Mouse (Mus musculus) intestine, embryonic 16.5 days (tissue): ENCODE measurements around the gene Slc25a16. TPM values are rescaled to one million over a fixed set of nuclear protein-coding genes. Genes with fewer than 3 reads are reported as not detected.

ENCODE experiments used
- ATAC-seq: fragments of 200-750 bp; cut with Nextera tagmentation; 2 replicates; pipeline ENCODE4 v1.8.0; 2017; ENCODE audit warnings: moderate TSS enrichment, moderate library complexity
- H3K27ac ChIP-seq: fragments of 300-500 bp; sonication (generic); 2 replicates; pipeline ENCODE4 v1.5.1; 2014; ENCODE audit warnings: mild to moderate bottlenecking, low read length
- H3K27me3 ChIP-seq: fragments of 300-500 bp; sonication (generic); replicated peaks from 2 replicates; pipeline ENCODE4 v1.6.1; 2014; ENCODE audit warnings: low read length, control low read depth, mixed read lengths; ENCODE audit not compliant: control insufficient read depth, insufficient read depth
- H3K36me3 ChIP-seq: fragments of 300-500 bp; sonication (generic); 2 replicates; pipeline ENCODE4 v1.6.1; 2014; ENCODE audit warnings: low read length, control low read depth; ENCODE audit not compliant: control insufficient read depth, insufficient read depth
- H3K4me1 ChIP-seq: fragments of 300-500 bp; sonication (generic); 2 replicates; pipeline ENCODE4 v1.6.1; 2014; ENCODE audit warnings: low read length, control low read depth, mixed read lengths; ENCODE audit not compliant: control insufficient read depth, insufficient read depth
- H3K4me2 ChIP-seq: fragments of 300-500 bp; sonication (generic); 2 replicates; pipeline ENCODE4 v1.6.1; 2014; ENCODE audit warnings: low read depth, low read length, control low read depth
- H3K4me3 ChIP-seq: fragments of 300-500 bp; sonication (generic); 2 replicates; pipeline ENCODE4 v1.5.1; 2014; ENCODE audit warnings: mild to moderate bottlenecking, low read length
- H3K9ac ChIP-seq: fragments of 300-500 bp; sonication (generic); 2 replicates; pipeline ENCODE4 v1.6.1; 2014; ENCODE audit warnings: low read depth, low read length
- H3K9me3 ChIP-seq: fragments of 300-500 bp; sonication (generic); 2 replicates; pipeline ENCODE4 v1.6.1; 2016; ENCODE audit warnings: low read length, control low read depth; ENCODE audit not compliant: control insufficient read depth
- WGBS: fragments of 180-500 bp; shearing (Covaris S2); extraction: QIAGEN DNeasy Blood & Tissue Kit; methylation state at CpG from one replicate; pipeline ENCODE4 v1.1.7; 2014; 5-methylcytosine and 5-hydroxymethylcytosine counted together
- polyA plus RNA-seq: library from polyadenylated mRNA; unstranded; fragments of >200 nt; fragmentation: Nextera tagmentation; extraction: Ambion mirVana; gene quantifications from 2 replicates; pipeline ENCODE4 v1.2.1, GENCODE M21; 2015

Slc25a16 gene
- polyA plus RNA-seq, 1 experiment from 2014 or later, result 13.2 TPM

GRCm38 (mm10) chr10:62932381-62932780, 11.9 kb downstream of the Slc25a16 start:
- no peaks in the 10 kb centered on the region for H3K9me3 ChIP-seq
- no peak overlapping the region for H3K9ac ChIP-seq
- WGBS, result 95% methylated on average over 1 of the region's 1 CpGs
- H3K4me2 ChIP-seq, result no peak overlapping the region
- H3K4me3 ChIP-seq, result no peak overlapping the region
- H3K27ac ChIP-seq, result no peak overlapping the region
- 0 out of 2 replicates have a peak, but pooled peaks cover 4% of the 10 kb centered on the region for H3K36me3 ChIP-seq
- no peak for ATAC-seq
- no peaks in the 10 kb centered on the region for H3K27me3 ChIP-seq
- H3K4me1 ChIP-seq, result no peaks in the 10 kb centered on the region

DNA sequence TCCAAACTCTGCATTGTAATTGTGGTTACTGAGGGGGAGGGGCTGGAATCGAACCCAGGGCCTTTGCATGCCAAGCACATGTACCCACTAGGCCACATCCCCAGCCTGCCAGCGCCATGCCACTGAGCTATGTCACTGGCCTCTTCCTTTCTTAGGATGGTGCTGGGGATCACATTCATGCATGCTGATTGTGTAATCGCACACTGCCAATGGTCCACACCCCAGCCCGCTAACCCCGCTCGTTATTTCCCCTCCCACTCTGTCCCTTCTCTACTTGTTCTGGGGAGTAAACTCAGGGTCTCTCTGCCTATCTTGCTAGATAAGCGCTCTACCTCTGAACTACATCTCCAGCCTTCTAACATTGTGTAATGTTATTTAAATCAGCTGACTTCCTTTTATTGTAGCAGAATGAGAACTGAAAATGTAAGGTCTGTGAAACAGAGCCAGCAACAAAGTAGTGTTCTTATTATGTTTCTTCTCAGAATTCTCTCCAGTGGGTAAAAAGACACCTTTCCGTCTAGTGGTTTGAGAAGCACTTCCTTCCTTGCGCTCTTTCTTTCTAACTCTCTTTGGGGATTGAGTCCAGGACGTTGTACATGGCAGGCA, 24.6 kb downstream of the Slc25a16 start:
- Histone ChIP-seq H3K4me3 (no peak overlapping the region), H3K9me3 (no peaks in the 10 kb centered on the region), H3K27ac (0 out of 2 replicates have a peak overlapping the region, but pooled peaks have one; percentile 20), H3K27me3 (no peaks in the 10 kb centered on the region), H3K4me1 (no peaks in the 10 kb centered on the region), H3K36me3 (no peaks in the 10 kb centered on the region), H3K9ac (no peak overlapping the region), H3K4me2 (no peak overlapping the region)
- no peak; the same call in 1 of the 2 replicates for ATAC-seq
- 76% methylated on average over 10 of the region's 10 CpGs for WGBS

DNA sequence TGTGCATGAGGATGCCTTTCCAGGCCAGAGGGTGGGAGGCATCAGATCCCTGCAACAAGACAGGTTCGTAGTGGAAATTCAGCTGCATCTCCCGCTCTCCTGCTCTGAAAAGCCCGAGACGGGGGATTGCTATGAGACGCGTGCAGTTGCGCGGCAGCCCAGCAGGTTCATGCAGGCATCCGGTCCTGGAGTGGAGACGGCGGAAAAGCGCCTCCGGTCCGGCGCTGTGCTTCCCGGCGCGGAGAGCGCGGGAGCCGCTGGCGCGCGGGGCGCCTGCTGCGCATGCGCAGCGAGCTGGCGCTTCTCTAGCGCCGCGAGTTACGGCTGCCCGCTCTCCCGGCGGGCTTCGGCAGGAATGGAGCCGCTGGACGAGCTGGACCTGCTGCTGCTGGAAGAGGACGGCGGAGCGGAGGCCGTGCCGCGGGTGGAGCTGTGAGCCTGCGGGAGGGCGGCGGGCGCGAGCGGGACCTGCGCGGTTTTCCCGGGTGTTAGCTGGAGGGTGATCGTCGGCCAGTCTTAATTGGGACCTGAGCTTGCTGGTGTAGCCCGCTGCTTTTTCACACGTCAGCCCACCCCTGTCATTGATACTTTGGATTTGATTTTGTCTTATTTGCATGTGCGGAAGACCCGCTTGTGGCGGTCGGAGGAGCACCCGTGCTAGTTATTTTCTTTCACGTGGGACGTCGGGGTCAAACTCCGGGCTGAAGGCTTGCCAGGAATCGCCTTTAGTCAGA, 26.5 kb downstream of the Slc25a16 start, which contains the start of gene Dna2:
Gene Dna2 (plus strand): TSS at position 289 of the 734 bp plus-strand sequence.
- H3K9ac ChIP-seq, result peak within 1 kb of the TSS; percentile 82
- no peaks in the 10 kb centered on the region for H3K4me1 ChIP-seq
- H3K4me3 ChIP-seq, result peak within 1 kb of the TSS; percentile 76
- WGBS, result under 1% methylated on average over 68 of the region's 68 CpGs
- no peaks in the 10 kb centered on the region for H3K9me3 ChIP-seq
- peak within 1 kb of the TSS; percentile 85 for H3K4me2 ChIP-seq
- peak within 1 kb of the TSS; percentile 87 for H3K27ac ChIP-seq
- H3K27me3 ChIP-seq, result no peaks in the 10 kb centered on the region
- peak; percentile 91 for ATAC-seq
- H3K36me3 ChIP-seq, result peaks cover 4% of the 10 kb centered on the region; the same call in 1 of the 2 replicates

GRCm38 (mm10) chr10:62948551-62948950, 28.1 kb downstream of the Slc25a16 start:
- Histone ChIP-seq H3K36me3 (peaks cover 8% of the 10 kb centered on the region; the same call in 1 of the 2 replicates), H3K4me2 (no peak overlapping the region), H3K27me3 (no peaks in the 10 kb centered on the region), H3K4me3 (no peak overlapping the region), H3K27ac (no peak overlapping the region), H3K9me3 (no peaks in the 10 kb centered on the region), H3K4me1 (no peaks in the 10 kb centered on the region), H3K9ac (no peak overlapping the region)
- ATAC-seq, result no peak
- 94% methylated on average over 7 of the region's 7 CpGs for WGBS

DNA sequence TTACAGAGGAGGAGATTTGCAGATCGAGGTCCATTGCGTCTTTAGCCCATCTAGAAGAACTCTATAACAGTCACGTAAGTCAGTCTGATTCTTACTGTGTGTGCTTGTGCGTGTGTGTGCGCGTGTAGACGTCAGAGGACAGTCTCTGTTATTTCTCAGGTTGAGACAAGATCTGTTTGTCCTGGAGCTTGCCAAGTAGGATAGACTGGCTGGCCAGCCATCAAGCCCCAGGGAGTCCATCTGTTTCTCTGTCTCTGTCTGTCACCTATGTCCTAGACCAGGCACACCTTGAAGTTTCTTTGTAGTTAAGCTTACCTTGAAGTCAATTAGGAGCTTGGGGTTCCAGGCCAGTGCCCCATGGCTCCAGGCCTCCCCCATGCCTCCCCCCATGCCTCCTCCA, 43.5 kb downstream of the Slc25a16 start:
- Histone ChIP-seq H3K9me3 (no peaks in the 10 kb centered on the region), H3K4me2 (no peak overlapping the region), H3K27ac (no peak overlapping the region), H3K4me3 (no peak overlapping the region), H3K36me3 (peaks cover 33% of the 10 kb centered on the region), H3K27me3 (no peaks in the 10 kb centered on the region), H3K4me1 (no peaks in the 10 kb centered on the region), H3K9ac (no peak overlapping the region)
- no peak for ATAC-seq
- WGBS, result 91% methylated on average over 7 of the region's 7 CpGs

- Histone ChIP-seq H3K4me3 (no peak overlapping the region), H3K9ac (no peak overlapping the region), H3K27ac (no peak overlapping the region), H3K27me3 (no peaks in the 10 kb centered on the region), H3K36me3 (peaks cover 27% of the 10 kb centered on the region), H3K9me3 (no peaks in the 10 kb centered on the region), H3K4me2 (no peak overlapping the region), H3K4me1 (no peaks in the 10 kb centered on the region)
- 92% methylated on average over 11 of the region's 11 CpGs for WGBS
- no peak for ATAC-seq
These were observed 45.4 kb downstream of the Slc25a16 start for GRCm38 (mm10) chr10:62965796-62966195.

- H3K27me3 ChIP-seq, result no peaks in the 10 kb centered on the region
- 94% methylated on average over 15 of the region's 15 CpGs for WGBS
- no peak overlapping the region for H3K4me2 ChIP-seq
- no peak overlapping the region for H3K4me3 ChIP-seq
- no peak overlapping the region for H3K27ac ChIP-seq
- no peak for ATAC-seq
- no peak overlapping the region for H3K9ac ChIP-seq
- no peaks in the 10 kb centered on the region for H3K9me3 ChIP-seq
- peaks cover 24% of the 10 kb centered on the region for H3K36me3 ChIP-seq
- H3K4me1 ChIP-seq, result no peaks in the 10 kb centered on the region
These were observed 45.9 kb downstream of the Slc25a16 start for GRCm38 (mm10) chr10:62966291-62966690.

DNA sequence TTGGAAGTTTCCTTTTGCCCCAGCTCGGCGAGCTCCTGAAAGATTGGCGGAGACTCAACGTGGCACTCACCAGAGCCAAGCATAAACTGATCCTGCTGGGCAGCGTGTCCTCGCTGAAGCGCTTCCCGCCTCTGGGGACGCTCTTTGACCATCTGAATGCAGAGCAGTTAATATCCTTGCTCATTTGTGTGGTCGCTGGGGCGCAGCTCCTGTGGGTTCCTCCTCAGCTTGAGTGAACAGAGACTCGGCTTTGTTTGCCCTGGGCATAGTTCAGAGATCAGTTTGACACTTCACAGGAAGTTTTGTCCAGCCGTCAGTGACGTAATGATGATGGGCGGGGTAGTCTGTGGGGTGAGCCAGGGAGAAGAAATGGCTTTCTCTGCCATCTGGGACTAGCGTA, 51.4 kb downstream of the Slc25a16 start:
- no peaks in the 10 kb centered on the region for H3K27me3 ChIP-seq

GRCm38 (mm10) chr10:62979667-62980038, 59.2 kb downstream of the Slc25a16 start:
- Histone ChIP-seq H3K36me3 (no peaks in the 10 kb centered on the region), H3K27me3 (no peaks in the 10 kb centered on the region), H3K9me3 (no peaks in the 10 kb centered on the region), H3K9ac (peak overlapping the region; percentile 91), H3K4me1 (peaks cover 4% of the 10 kb centered on the region; the same call in 1 of the 2 replicates), H3K27ac (no peak overlapping the region), H3K4me2 (peak overlapping the region; percentile 70), H3K4me3 (peak overlapping the region; percentile 96)
- 0 out of 2 replicates have a peak, but pooled peaks have one; percentile 3 for ATAC-seq
- 12% methylated on average over 10 of the region's 10 CpGs for WGBS

More for the DNA sequence above, 51.4 kb downstream of the Slc25a16 start:
- H3K4me1 ChIP-seq, result peaks cover 2% of the 10 kb centered on the region; the same call in 1 of the 2 replicates
- no peak overlapping the region for H3K27ac ChIP-seq
- H3K36me3 ChIP-seq, result peaks cover 5% of the 10 kb centered on the region; the same call in 1 of the 2 replicates
- H3K9me3 ChIP-seq, result no peaks in the 10 kb centered on the region
- no peak overlapping the region for H3K9ac ChIP-seq
- WGBS, result 68% methylated on average over 16 of the region's 16 CpGs
- no peak overlapping the region for H3K4me2 ChIP-seq
- peak; percentile 71 for ATAC-seq
- no peak overlapping the region for H3K4me3 ChIP-seq
